Mouse (Mus musculus) G1E (cell line): ENCODE data around the gene Lrrc55. TPM values are rescaled to one million over a fixed set of nuclear protein-coding genes. Genes with fewer than 3 reads are reported as not detected.

ENCODE experiments used
- ATAC-seq: 2 replicates; pipeline ENCODE4 v1.8.0; 2016; ENCODE audit warnings: mild to moderate bottlenecking; ENCODE audit not compliant: insufficient number of reproducible peaks, poor library complexity, low FRiP score, severe bottlenecking; ENCODE audit errors: extremely low read depth
- DNase-seq: peaks from one replicate; pipeline ENCODE4 v3.0.0; 2012; ENCODE audit warnings: low spot score
- H3K27me3 ChIP-seq: 2 replicates; pipeline ENCODE4 v1.6.1; 2012; ENCODE audit warnings: mild to moderate bottlenecking, low read length, inconsistent platforms; ENCODE audit not compliant: insufficient read depth
- H3K36me3 ChIP-seq: replicated peaks from 2 replicates; pipeline ENCODE3; 2012; ENCODE audit warnings: mild to moderate bottlenecking, inconsistent platforms
- H3K4me1 ChIP-seq: 2 replicates; pipeline ENCODE4 v1.6.1; 2012; ENCODE audit warnings: low read depth, low read length, inconsistent platforms, mixed read lengths; ENCODE audit not compliant: insufficient read depth
- H3K4me3 ChIP-seq: 2 replicates; pipeline ENCODE4 v1.5.1; 2012; ENCODE audit warnings: low read depth, mild to moderate bottlenecking, inconsistent platforms, low read length, moderate library complexity, mixed read lengths
- H3K9me3 ChIP-seq: replicated peaks from 2 replicates; pipeline ENCODE4 v1.6.1; 2012; ENCODE audit warnings: inconsistent platforms
- CTCF ChIP-seq: IDR thresholded peaks from 2 replicates; pipeline ENCODE4 v1.5.1; 2012; ENCODE audit warnings: low read depth, low read length, inconsistent platforms, mixed read lengths
- GATA1 ChIP-seq: IDR thresholded peaks from 2 replicates; pipeline ENCODE4 v1.6.1; 2012; ENCODE audit warnings: borderline replicate concordance, low read length, inconsistent platforms, mixed read lengths
- GATA2 ChIP-seq: IDR thresholded peaks from 2 replicates; pipeline ENCODE4 v1.6.1; 2012; ENCODE audit warnings: low read depth, low read length, inconsistent platforms, borderline replicate concordance
- POLR2AphosphoS5 ChIP-seq: IDR thresholded peaks from 2 replicates; pipeline ENCODE4 v1.6.1; 2012; ENCODE audit warnings: low read depth, low read length, inconsistent platforms; ENCODE audit not compliant: insufficient replicate concordance
- TAL1 ChIP-seq: conservative IDR thresholded peaks from 2 replicates; pipeline ENCODE4 v1.6.1; 2012; ENCODE audit warnings: low read depth, low read length, inconsistent platforms, mixed read lengths
- polyA plus RNA-seq: library from polyadenylated mRNA; stranded (reverse); fragments of >175 nt; gene quantifications from 2 replicates; pipeline ENCODE4 v1.2.3, GENCODE M21; 2012
- total RNA-seq, 2 experiments: library from RNA; stranded (forward) in 1 of 2; stranded (reverse) in 1 of 2; fragments of 200-1000 nt in 1 of 2; fragments of >200 nt in 1 of 2; fragmentation: Nextera tagmentation in 1 of 2; gene quantifications; 2 replicates each; pipeline ENCODE4 v1.2.3; 2014 to 2017

Lrrc55 gene
- total and polyA plus RNA-seq, 3 experiments, result 0.44 TPM; not detected in 2

DNA sequence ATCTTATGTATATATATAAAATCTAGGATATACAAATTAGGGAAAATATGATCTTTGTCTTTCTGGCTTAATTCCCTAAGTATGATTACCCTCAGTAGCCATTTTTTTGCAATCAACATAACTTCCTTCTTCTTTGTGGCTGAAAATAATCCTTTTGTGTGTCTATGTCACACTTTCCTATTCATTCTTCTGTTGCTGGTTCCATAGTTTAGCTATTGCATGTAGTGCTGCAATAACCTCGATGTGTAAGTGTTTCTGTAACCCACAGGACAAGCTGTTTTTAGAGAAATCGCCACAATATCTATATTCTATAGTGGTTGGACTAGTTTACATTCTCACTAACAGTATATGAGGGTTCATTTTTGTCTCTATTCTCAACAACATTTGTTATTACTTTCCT lies 52.1 kb downstream of the Lrrc55 start:
- TF ChIP-seq TAL1, result no peak
- no peak for TF ChIP-seq POLR2AphosphoS5
- no peak for TF ChIP-seq GATA2
- no peak for TF ChIP-seq CTCF
- no peak for TF ChIP-seq GATA1
- Histone ChIP-seq H3K36me3 (no peaks in the 10 kb centered on the region), H3K4me1 (peaks cover 4% of the 10 kb centered on the region; the same call in 1 of the 2 replicates), H3K9me3 (no peaks in the 10 kb centered on the region), H3K4me3 (no peak overlapping the region), H3K27me3 (no peaks in the 10 kb centered on the region)
- ATAC-seq, result no peak
- DNase-seq, result no peak

DNA sequence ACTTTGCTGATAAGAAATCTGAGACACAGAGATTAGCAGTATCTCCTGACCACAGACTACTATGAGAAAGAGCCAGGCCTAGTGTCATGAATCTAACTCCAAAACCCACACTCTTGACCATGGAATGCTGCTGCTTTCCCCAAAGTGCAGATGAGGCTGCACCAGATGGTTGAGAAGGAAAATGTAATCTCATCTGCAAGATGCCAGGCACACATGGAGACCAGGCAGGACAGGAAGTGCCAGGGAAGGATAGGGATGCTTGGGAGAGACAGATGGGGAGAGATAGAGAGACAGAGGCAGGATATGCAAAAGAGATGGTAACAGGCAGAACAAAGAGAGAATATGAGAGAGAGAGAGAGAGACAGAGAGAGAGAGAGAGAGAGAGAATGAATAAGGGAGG lies 56.2 kb downstream of the Lrrc55 start:
- no peak for DNase-seq
- no peak overlapping the region for H3K4me3 ChIP-seq
- no peak for TF ChIP-seq POLR2AphosphoS5
- no peak for TF ChIP-seq TAL1
- TF ChIP-seq CTCF, result no peak
- TF ChIP-seq GATA2, result no peak
- TF ChIP-seq GATA1, result no peak
- peaks cover 11% of the 10 kb centered on the region; the same call in 1 of the 2 replicates for H3K27me3 ChIP-seq
- H3K4me1 ChIP-seq, result peaks cover 4% of the 10 kb centered on the region; the same call in 1 of the 2 replicates
- no peak for ATAC-seq
- no peaks in the 10 kb centered on the region for H3K36me3 ChIP-seq
- no peaks in the 10 kb centered on the region for H3K9me3 ChIP-seq

DNA sequence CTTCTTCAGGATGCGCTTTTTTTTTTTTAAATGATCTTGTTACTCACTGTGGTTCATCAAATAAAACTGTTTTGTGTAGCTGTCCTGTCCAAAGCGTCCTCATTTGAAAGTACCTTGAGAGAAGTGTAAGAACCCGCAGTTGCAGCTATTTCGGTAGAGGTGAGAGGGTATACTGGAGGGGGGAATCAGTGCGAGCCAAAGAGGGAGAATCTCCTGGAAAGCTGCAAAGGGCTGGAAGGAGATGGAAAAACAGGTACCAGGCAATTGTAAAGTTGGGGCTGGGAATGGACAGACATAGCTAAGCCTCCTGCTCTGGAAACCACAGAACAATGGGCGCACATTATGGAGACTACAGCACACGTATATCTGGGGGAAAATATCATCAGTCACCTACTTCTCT lies 57.2 kb downstream of the Lrrc55 start:
- Histone ChIP-seq H3K36me3 (no peaks in the 10 kb centered on the region), H3K4me1 (peaks cover 4% of the 10 kb centered on the region; the same call in 1 of the 2 replicates), H3K9me3 (no peaks in the 10 kb centered on the region), H3K4me3 (no peak overlapping the region), H3K27me3 (peaks cover 11% of the 10 kb centered on the region; the same call in 1 of the 2 replicates)
- no peak for ATAC-seq
- no peak for DNase-seq
- TF ChIP-seq TAL1, result no peak
- TF ChIP-seq GATA2, result no peak
- TF ChIP-seq GATA1, result no peak
- no peak for TF ChIP-seq POLR2AphosphoS5
- TF ChIP-seq CTCF, result no peak

DNA sequence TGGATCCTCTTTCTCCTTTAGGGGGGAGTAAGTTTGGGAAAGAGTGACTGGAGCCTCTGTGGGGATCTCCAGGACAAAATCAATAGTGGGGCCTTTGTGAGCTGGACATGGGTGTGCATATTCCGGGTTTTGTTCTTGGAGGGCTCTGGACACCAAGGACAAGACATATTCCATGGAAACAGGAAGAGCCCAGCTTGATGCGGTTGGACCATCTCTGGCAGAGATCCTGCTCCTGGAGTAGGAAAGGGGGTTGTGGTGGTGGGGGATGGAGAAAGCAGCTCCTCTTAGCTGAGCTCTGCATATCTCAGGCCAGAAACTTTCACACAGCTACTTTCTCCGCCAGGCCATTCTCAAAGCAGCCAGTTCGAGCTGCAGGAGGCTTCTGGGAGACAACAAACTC lies 57.6 kb downstream of the Lrrc55 start:
- Histone ChIP-seq H3K27me3 (peaks cover 11% of the 10 kb centered on the region), H3K9me3 (no peaks in the 10 kb centered on the region), H3K4me1 (peaks cover 4% of the 10 kb centered on the region; the same call in 1 of the 2 replicates), H3K36me3 (no peaks in the 10 kb centered on the region), H3K4me3 (no peak overlapping the region)
- DNase-seq (no peak), ATAC-seq (no peak)
- TF ChIP-seq CTCF, result no peak

DNA sequence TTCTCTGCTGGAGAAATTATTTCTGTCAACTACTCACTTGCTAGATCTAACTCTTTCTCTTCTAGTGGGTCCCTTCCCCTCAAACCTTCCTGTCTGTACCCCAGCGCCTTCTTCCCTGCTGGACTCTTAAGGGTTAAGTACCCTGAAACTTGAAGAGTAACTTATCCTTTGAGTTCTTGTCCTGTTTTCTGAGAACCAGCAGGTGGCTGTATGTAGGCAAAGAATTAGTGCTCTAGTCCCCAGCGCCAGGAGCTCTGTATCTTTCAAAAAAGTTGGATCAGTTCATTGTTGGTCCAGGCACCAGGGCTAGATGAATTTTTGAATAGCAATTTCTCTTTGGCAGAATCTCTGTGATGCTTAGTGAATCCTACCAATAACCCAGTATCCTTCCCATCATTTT lies 58.9 kb downstream of the Lrrc55 start:
- Histone ChIP-seq H3K36me3 (no peaks in the 10 kb centered on the region), H3K4me1 (peaks cover 4% of the 10 kb centered on the region; the same call in 1 of the 2 replicates), H3K9me3 (no peaks in the 10 kb centered on the region), H3K4me3 (no peak overlapping the region), H3K27me3 (peaks cover 14% of the 10 kb centered on the region)
- ATAC-seq (no peak), DNase-seq (no peak)
- TF ChIP-seq TAL1, result no peak
- TF ChIP-seq POLR2AphosphoS5, result no peak
- no peak for TF ChIP-seq GATA1
- TF ChIP-seq CTCF, result no peak
- no peak for TF ChIP-seq GATA2

DNA sequence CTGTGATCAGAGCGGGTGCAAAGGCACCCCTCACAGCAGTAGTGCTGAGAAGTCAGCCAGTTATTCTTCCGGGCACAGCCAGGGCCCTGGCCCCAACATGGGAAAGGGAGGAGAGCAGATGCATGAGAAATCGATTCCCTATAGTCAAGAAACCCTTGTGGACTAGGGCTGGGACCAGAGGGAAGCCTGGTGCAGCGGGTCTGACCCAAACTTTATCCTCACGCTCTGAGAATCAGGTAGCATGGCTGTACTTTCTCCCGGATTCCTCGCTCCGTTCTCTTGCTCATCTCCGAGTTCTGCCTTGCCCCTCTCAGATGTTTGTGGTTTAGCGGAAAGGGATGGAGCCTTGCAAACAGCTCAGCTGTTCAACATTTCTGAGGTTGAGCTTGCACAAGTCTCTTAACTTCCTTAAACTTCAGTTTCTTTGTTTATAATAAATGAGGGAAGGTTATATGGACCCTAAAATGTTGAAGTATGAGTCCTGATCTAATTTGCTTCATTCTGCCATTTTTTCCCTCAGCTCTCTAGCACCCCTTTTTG lies 59.3 kb downstream of the Lrrc55 start:
- no peak for DNase-seq
- no peak for ATAC-seq
- Histone ChIP-seq H3K27me3 (peaks cover 17% of the 10 kb centered on the region), H3K4me3 (no peak overlapping the region), H3K4me1 (peaks cover 4% of the 10 kb centered on the region; the same call in 1 of the 2 replicates), H3K36me3 (no peaks in the 10 kb centered on the region), H3K9me3 (no peaks in the 10 kb centered on the region)
- no peak for TF ChIP-seq GATA1
- TF ChIP-seq POLR2AphosphoS5, result no peak
- no peak for TF ChIP-seq CTCF
- TF ChIP-seq GATA2, result no peak

DNA sequence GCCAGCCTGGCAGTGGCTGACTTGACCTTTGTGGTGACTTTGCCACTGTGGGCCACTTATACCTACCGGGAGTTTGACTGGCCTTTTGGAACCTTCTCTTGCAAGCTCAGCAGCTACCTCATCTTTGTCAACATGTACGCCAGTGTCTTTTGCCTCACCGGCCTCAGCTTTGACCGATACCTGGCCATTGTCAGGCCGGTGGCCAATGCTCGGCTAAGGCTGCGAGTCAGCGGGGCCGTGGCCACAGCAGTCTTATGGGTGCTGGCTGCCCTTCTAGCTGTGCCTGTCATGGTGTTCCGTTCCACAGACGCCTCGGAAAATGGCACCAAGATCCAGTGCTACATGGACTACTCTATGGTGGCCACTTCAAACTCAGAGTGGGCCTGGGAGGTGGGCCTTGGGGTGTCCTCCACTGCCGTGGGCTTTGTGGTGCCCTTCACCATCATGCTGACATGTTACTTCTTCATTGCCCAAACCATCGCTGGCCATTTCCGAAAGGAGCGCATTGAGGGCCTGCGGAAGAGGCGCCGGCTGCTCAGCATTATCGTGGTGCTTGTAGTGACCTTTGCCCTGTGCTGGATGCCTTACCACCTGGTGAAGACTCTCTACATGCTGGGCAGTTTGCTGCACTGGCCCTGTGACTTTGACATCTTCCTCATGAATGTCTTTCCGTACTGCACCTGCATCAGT lies 60.0 kb downstream of the Lrrc55 start:
- H3K36me3 ChIP-seq, result no peaks in the 10 kb centered on the region
- peaks cover 4% of the 10 kb centered on the region; the same call in 1 of the 2 replicates for H3K4me1 ChIP-seq
- H3K27me3 ChIP-seq, result peaks cover 18% of the 10 kb centered on the region
- H3K4me3 ChIP-seq, result no peak overlapping the region
- DNase-seq, result no peak
- no peaks in the 10 kb centered on the region for H3K9me3 ChIP-seq
- ATAC-seq, result no peak
- TF ChIP-seq GATA2 (no peak), CTCF (no peak), POLR2AphosphoS5 (no peak), TAL1 (no peak), GATA1 (no peak)
